In genomic region chr12:71768471-71768870, GRCm38 (mm10) we compare ENCODE assay signal across 8 mouse cellular contexts.
A peak's percentile ranks its signal among the peaks of the same experiment; 100 is the strongest.
DNase-seq lines count a peak whose midpoint lies in the region; ATAC-seq and TF ChIP-seq lines count a peak whose summit lies in the region.

No protein-coding gene starts in this region.

- 5% methylated on average over 12 of the region's 12 CpGs for WGBS in forebrain, postnatal 0 days
- 1% methylated on average over 12 of the region's 12 CpGs for WGBS in lung, embryonic 15.5 days

- no peaks in the 10 kb centered on the region for H3K36me3 ChIP-seq in forebrain, postnatal 0 days (ENCODE audit: insufficient read depth)
- no peaks in the 10 kb centered on the region for H3K36me3 ChIP-seq in lung, embryonic 15.5 days

- peak; percentile 92 for TF ChIP-seq CTCF in forebrain, postnatal 0 days (IDR thresholded peaks at IDR 0.05; ENCODE audit: low read depth)
- TF ChIP-seq CTCF in layer of hippocampus, adult 2 months (conservative IDR thresholded peaks at IDR 0.05), result peak; percentile 96

- H3K4me1 ChIP-seq in forebrain, postnatal 0 days (ENCODE audit: insufficient read depth), result no peaks in the 10 kb centered on the region
- no peaks in the 10 kb centered on the region for H3K4me1 ChIP-seq in lung, embryonic 15.5 days

- H3K27me3 ChIP-seq in forebrain, postnatal 0 days (ENCODE audit: insufficient read depth, low read length), result no peaks in the 10 kb centered on the region
- H3K27me3 ChIP-seq in lung, embryonic 15.5 days, result no peaks in the 10 kb centered on the region

- ATAC-seq in forebrain, postnatal 0 days, result peak; percentile 66
- no peak; the same call in 1 of the 2 replicates for ATAC-seq in lung, embryonic 15.5 days (ENCODE audit: borderline replicate concordance, extremely low read depth, low FRiP score, low TSS enrichment)

- H3K9ac ChIP-seq in forebrain, postnatal 0 days, result no peak overlapping the region
- H3K9ac ChIP-seq in lung, embryonic 15.5 days, result no peak overlapping the region

- H3K27ac ChIP-seq in forebrain, postnatal 0 days (ENCODE audit: low read depth, low read length), result no peak overlapping the region
- H3K27ac ChIP-seq in layer of hippocampus, adult 2 months, result no peak overlapping the region
- H3K27ac ChIP-seq in lung, embryonic 15.5 days, result no peak overlapping the region

- peak overlapping the region; percentile 26 for H3K4me2 ChIP-seq in forebrain, postnatal 0 days (ENCODE audit: low read depth)
- H3K4me2 ChIP-seq in lung, embryonic 15.5 days, result peak overlapping the region; percentile 60

- peak; percentile 63 for DNase-seq in ES-CJ7 (ENCODE audit: low read depth, low spot score)
- peak; percentile 41 for DNase-seq in cerebellum, adult 11-12 months
- peak; percentile 92 for DNase-seq in forebrain, postnatal 0 days
- DNase-seq in heart, postnatal 4 days, result peak; percentile 92
- peak; percentile 73 to 89 for DNase-seq in layer of hippocampus, adult 2 months (ENCODE audit: low spot score in 2 of 2)
- DNase-seq in ovary, postnatal 10 days (ENCODE audit: low spot score), result peak; percentile 61
- peak; percentile 66 for DNase-seq in thymus, postnatal 0 days (ENCODE audit: low spot score)

- H3K4me3 ChIP-seq in forebrain, postnatal 0 days (ENCODE audit: low read depth, low read length), result no peak overlapping the region
- H3K4me3 ChIP-seq in layer of hippocampus, adult 2 months, result peak overlapping the region; percentile 36
- H3K4me3 ChIP-seq in lung, embryonic 15.5 days, result peak overlapping the region; percentile 29

- no peaks in the 10 kb centered on the region for H3K9me3 ChIP-seq in forebrain, postnatal 0 days (ENCODE audit: low read length)
- H3K9me3 ChIP-seq in lung, embryonic 15.5 days, result no peaks in the 10 kb centered on the region

Comparison
In these comparisons a context has a peak if more than half of its experiments do, and no peak if none do; other contexts are left out.
1. DNase-seq: peak in every context shown above with its lines; median percentile 92 in forebrain, postnatal 0 days; 92 in heart, postnatal 4 days; 81 in layer of hippocampus, adult 2 months; 66 in thymus, postnatal 0 days; 63 in ES-CJ7; 61 in ovary, postnatal 10 days; 41 in cerebellum, adult 11-12 months.